Mouse (Mus musculus): Measurements from ENCODE around the gene Olfr1024. TPM values are rescaled to one million over a fixed set of nuclear protein-coding genes. Genes with fewer than 3 reads are reported as not detected.

Gene Olfr1024
- not detected in 2 replicates for polyA plus RNA-seq (2012; rRNA removed)

DNA sequence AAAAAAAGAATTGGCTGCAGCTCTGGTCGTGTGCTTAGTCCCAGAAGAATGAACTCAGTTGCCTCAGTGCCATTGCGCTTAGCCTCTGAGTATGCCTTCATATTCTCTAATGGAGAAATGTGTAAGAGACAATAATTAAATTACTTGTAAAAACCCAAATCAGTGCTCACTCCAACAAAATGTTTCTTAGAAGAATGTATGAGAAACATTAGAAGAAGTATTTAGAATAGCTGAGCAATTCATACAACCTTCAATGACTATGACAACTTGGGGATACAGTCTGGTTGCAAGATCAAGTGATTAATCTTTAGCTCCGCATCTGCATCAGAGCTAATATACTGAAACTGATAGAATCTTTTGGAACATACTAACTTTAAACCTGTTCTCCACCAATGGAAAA is at the start of gene Olfr1024:
Olfr1024 (minus strand) TSS at position 101 of the 400 bp plus-strand sequence.
- no peak for DNase-seq (ENCODE audit: low spot score)

GRCm38 (mm10) chr2:85950137-85950536 is 45.3 kb upstream of the Olfr1024 start, which contains the start of gene Olfr1028:
Gene Olfr1028 (plus strand): TSS chr2:85950437.
- DNase-seq (ENCODE audit: low spot score): no peak

DNA sequence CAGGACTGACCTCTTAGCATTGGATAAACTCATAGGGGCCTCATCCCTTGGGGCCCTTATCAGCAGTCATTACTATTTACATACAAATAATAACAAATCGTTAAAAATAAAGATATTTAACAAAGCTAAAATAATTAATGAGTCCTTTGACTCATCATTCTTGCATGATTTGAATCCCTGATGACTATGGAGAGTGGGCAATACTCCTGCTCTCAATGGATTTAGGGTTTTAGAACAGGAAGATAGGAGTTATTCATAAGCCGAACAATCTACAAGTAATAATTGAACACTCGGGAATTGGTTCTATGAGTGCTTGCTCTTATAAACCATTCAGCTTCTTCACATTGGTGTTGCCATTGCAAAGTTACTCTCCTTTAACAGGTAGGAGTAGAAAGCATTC is 16.4 kb upstream of the Olfr1024 start, which contains the start of gene Olfr1026:
Olfr1026 (plus strand) TSS at position 301 of the 400 bp plus-strand sequence.
- DNase-seq (ENCODE audit: low spot score): no peak

GRCm38 (mm10) chr2:85914893-85915292 is 10.0 kb upstream of the Olfr1024 start, which contains the start of gene Olfr1025-ps1:
Gene Olfr1025-ps1 (plus strand): TSS chr2:85915193.
- DNase-seq (ENCODE audit: low spot score): no peak

DNA sequence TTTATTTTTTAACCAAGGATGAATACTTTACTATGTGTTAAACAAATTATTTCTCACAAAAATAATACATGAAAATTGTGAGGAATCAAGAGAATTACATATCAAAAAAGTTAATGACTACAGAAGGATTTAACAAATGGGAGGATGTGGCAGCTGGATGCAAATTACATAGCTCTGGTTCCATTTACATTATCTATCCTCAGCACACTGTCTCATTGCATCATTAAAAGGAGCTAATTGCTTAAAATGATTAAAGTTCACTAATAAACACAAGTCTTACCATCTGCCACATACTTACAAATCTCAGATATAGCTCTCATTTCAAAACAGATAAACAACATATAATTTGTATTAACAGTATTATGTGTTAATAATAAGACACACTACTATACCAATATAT is 8.3 kb upstream of the Olfr1024 start:
- no peak for DNase-seq (ENCODE audit: low spot score)

GRCm38 (mm10) chr2:85885340-85885739 is 19.5 kb downstream of the Olfr1024 start, which contains the start of gene Olfr1023:
Gene Olfr1023 (plus strand): TSS chr2:85885640.
- no peak for DNase-seq (ENCODE audit: low spot score)

- no peak for DNase-seq (ENCODE audit: low spot score)
Observed at GRCm38 (mm10) chr2:85868294-85868693, 36.6 kb downstream of the Olfr1024 start, which contains the start of gene Olfr1022. Gene Olfr1022 (plus strand): TSS chr2:85868594.

Other genes with a start within 250 kb of the Olfr1024 start
- gene Olfr154, start 240.6 kb downstream of the Olfr1024 start, polyA plus RNA-seq (2012; rRNA removed): not detected in 2 replicates
- not detected in 2 replicates for gene Olfr1006, start 226.3 kb downstream of the Olfr1024 start, polyA plus RNA-seq (2012; rRNA removed)
- not detected in 2 replicates for gene Olfr1008, start 215.6 kb downstream of the Olfr1024 start, polyA plus RNA-seq (2012; rRNA removed)
- not detected in 2 replicates for gene Olfr1009, start 189.6 kb downstream of the Olfr1024 start, polyA plus RNA-seq (2012; rRNA removed)
- not detected in 2 replicates for gene Olfr1012, start 142.3 kb downstream of the Olfr1024 start, polyA plus RNA-seq (2012; rRNA removed)
- gene Olfr1013, start 138.0 kb downstream of the Olfr1024 start, polyA plus RNA-seq (2012; rRNA removed): not detected in 2 replicates
- not detected in 2 replicates for gene Olfr1014, start 132.3 kb downstream of the Olfr1024 start, polyA plus RNA-seq (2012; rRNA removed)
- gene Olfr1015, start 123.0 kb downstream of the Olfr1024 start, polyA plus RNA-seq (2012; rRNA removed): not detected in 2 replicates
- gene Olfr1016, start 102.5 kb downstream of the Olfr1024 start, polyA plus RNA-seq (2012; rRNA removed): not detected in 2 replicates
- not detected in 2 replicates for gene Olfr1018, start 86.6 kb downstream of the Olfr1024 start, polyA plus RNA-seq (2012; rRNA removed)
- not detected in 2 replicates for gene Olfr1019, start 59.6 kb downstream of the Olfr1024 start, polyA plus RNA-seq (2012; rRNA removed)
- not detected in 2 replicates for gene Olfr1020, start 58.0 kb downstream of the Olfr1024 start, polyA plus RNA-seq (2012; rRNA removed)
- gene Olfr1022, start 36.5 kb downstream of the Olfr1024 start, polyA plus RNA-seq (2012; rRNA removed): not detected in 2 replicates
- not detected in 2 replicates for gene Olfr1023, start 19.4 kb downstream of the Olfr1024 start, polyA plus RNA-seq (2012; rRNA removed)
- gene Olfr1025-ps1, start 10.1 kb upstream of the Olfr1024 start, polyA plus RNA-seq (2012; rRNA removed): not detected in 2 replicates
- not detected in 2 replicates for gene Olfr1026, start 16.5 kb upstream of the Olfr1024 start, polyA plus RNA-seq (2012; rRNA removed)
- not detected in 2 replicates for gene Olfr1028, start 45.4 kb upstream of the Olfr1024 start, polyA plus RNA-seq (2012; rRNA removed)
- 0.04 TPM in 1 of 2 replicates, not detected in the other for gene Olfr1029, start 68.8 kb upstream of the Olfr1024 start, polyA plus RNA-seq (2012; rRNA removed)
- gene Olfr1030, start 74.2 kb upstream of the Olfr1024 start, polyA plus RNA-seq (2012; rRNA removed): not detected in 2 replicates
- gene Olfr1031, start 85.3 kb upstream of the Olfr1024 start, polyA plus RNA-seq (2012; rRNA removed): not detected in 2 replicates
- gene Olfr1032, start 100.5 kb upstream of the Olfr1024 start, polyA plus RNA-seq (2012; rRNA removed): not detected in 2 replicates
- gene Olfr1033, start 115.6 kb upstream of the Olfr1024 start, polyA plus RNA-seq (2012; rRNA removed): 3.9 and 4.5 TPM in 2 replicates
- gene Olfr1034, start 140.8 kb upstream of the Olfr1024 start, polyA plus RNA-seq (2012; rRNA removed): 0.68 and 0.85 TPM in 2 replicates
- gene Olfr1036, start 168.9 kb upstream of the Olfr1024 start, polyA plus RNA-seq (2012; rRNA removed): not detected in 2 replicates
- gene Olfr1037, start 182.3 kb upstream of the Olfr1024 start, polyA plus RNA-seq (2012; rRNA removed): not detected in 2 replicates
- not detected in 2 replicates for gene Olfr1039, start 230.9 kb upstream of the Olfr1024 start, polyA plus RNA-seq (2012; rRNA removed)
- gene Olfr1040, start 241.7 kb upstream of the Olfr1024 start, polyA plus RNA-seq (2012; rRNA removed): not detected in 2 replicates

Data from urinary bladder, adult 2 months (tissue).